Mouse (Mus musculus) layer of hippocampus, adult 8-10 months (tissue): ENCODE results near the gene Tmem19. TPM values are rescaled to one million over a fixed set of nuclear protein-coding genes. Genes with fewer than 3 reads are reported as not detected.
"Not testable (repeated sequence)": the region's sequence is repeated elsewhere in the genome, so short reads cannot be mapped to it uniquely, and the experiment has no call there.

Experiments
- DNase-seq, 2 experiments: peaks; one replicate each; pipeline ENCODE4 v3.0.0; 2022; ENCODE audit warnings: low spot score in 2 of 2
- total RNA-seq, 4 experiments: library from RNA; stranded (reverse); gene quantifications; 2 replicates each; pipeline ENCODE4 v1.2.4; 2022

The Tmem19 gene
- total RNA-seq, 4 experiments from 2014 or later = 35.6 to 46.8 (median 41.7) TPM

- DNase-seq = no peak
These were observed 13.3 kb downstream of the Tmem19 start for GRCm38 (mm10) chr10:115349029-115349428.

DNA sequence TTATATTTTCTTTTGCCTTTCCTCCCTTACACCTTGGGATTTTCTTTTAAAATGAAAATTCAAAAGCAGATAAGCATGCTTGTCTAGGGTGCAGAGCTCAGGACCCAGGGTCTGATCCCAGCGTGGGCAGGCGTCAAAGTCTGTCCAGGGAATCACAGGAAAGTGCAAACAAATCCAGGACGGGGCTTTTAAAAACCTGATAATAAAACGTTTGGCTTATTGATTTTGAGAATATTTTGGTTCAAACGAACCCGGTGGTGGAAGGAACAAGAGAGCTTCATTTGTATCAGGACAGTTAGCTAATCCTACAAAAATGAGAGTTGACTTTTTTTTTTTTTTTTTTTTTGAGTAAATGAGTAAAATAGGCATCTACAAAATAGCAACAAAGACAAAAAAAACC, 14.2 kb downstream of the Tmem19 start:
- DNase-seq = no peak

- no peak for DNase-seq
These were observed 15.9 kb downstream of the Tmem19 start for GRCm38 (mm10) chr10:115346444-115346843.

DNA sequence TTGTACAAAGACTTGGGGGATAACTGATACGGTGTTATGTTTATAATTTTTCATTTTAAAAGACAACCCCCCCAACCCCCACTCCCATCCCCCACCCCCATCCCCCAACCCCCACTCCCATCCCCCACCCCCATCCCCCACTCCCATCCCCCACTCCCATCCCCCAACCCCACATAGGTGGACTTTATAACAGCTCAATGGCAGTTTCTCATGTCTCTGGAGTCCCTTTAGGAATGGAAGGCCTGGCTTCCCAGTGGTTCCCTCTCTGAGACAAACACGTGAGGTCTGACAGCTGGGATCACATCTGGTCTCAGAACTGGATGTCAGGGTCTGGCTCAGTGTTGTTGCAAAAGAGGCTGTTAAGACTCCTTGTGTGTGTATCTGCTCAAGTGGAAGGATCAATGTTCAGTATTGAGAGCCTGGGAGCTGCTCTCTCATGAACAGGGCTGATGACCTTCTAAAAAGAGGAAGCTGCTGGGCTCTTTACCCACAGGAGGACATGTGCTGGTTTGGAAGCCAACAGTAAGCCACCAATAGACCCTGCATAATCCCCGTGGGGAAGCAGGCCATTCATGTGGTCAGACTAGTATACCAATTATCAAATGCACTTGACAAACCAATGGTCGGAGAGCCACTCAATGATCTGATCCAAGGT, 19.4 kb downstream of the Tmem19 start:
- no peak for DNase-seq

DNA sequence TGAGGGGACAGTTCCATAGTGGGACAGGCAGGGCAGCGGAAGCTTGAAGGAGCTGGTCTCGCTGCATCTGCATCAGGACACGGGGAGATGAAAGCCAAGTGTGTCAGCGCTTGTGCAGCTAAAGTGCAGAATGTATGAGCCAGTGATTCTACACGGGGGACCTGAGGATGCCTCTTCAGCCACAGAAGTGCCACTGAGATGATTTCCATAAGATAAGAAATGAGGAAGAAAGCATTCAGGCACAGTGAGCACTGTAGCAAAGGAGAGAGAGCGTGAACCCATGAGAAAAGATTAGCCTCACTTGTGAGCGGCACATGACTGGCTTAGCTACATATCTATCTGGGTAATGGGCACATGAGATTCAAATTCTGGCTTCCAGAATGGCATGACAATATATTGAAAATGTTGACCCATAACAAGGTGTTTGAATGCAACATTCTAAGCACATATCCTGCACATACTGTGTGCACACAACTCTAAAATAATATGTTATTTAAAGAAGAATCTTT, 22.4 kb downstream of the Tmem19 start:
- no peak for DNase-seq

- DNase-seq = no peak
These were observed 25.4 kb downstream of the Tmem19 start for GRCm38 (mm10) chr10:115336901-115337300.

DNA sequence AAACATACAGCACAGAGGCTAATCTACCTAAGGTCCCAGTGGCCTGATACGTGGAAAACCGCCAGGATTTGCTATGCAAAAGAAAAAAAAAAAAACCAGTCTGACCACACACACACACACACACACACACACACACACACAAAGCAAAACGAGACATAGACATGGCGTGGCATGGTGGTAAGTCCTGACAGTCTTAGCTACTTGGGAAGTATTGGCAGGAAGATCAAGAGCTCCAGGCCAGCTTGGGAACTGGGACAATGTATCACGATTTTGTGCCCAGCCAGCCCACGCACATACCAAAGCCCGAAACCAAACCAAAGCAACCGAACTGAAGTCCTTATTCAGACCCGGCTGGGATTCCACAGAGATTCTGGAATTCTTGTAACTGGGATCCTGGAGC, 28.8 kb downstream of the Tmem19 start:
- no peak for DNase-seq

DNA sequence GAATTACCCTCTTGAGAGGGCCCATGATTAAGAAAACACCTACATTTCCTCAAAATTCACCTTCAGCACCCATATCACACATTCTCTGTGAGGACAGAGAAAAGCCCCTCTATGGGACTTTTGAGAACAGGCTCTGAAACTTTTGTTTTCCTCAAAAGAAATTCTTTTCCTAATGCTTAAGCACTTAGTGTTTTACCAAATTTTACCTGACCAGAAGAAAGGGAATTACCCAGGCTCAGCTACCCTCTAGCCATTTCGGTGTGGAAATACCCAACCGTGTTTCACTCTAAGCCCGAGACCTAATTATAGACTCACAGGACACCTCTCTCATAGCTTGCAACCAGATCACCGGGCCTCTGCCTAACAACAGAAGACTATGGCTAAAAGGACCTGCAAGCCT, 29.3 kb downstream of the Tmem19 start:
- DNase-seq = no peak

GRCm38 (mm10) chr10:115332420-115332952, 29.8 kb downstream of the Tmem19 start:
- no peak for DNase-seq

DNA sequence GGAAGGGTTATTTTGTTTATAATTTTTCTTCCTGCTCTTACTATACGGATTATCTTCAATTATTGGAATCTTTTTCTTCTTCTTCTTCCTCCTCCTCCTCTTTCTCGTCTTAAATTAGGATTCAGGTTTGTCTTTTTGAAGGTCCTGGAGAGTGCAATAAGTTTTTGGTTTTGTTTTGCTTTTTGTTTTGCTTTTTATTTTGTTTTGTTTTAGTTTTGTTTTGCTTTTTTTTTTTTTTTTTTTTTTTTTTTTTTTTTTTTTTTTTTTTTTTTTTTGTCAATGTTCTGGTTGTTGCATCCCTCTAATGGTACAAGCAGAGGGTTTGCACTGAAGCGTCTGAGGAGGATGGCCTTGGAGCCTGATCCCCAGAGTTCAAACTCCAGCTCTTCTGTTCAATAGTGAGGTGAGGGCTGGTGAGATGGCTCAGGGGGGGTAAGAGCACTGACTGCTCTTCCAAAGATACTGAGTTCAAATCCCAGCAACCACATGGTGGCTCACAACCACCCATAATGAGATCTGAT, 33.2 kb downstream of the Tmem19 start:
- no peak for DNase-seq

GRCm38 (mm10) chr10:115328514-115328913, 33.8 kb downstream of the Tmem19 start:
- no peak for DNase-seq

DNA sequence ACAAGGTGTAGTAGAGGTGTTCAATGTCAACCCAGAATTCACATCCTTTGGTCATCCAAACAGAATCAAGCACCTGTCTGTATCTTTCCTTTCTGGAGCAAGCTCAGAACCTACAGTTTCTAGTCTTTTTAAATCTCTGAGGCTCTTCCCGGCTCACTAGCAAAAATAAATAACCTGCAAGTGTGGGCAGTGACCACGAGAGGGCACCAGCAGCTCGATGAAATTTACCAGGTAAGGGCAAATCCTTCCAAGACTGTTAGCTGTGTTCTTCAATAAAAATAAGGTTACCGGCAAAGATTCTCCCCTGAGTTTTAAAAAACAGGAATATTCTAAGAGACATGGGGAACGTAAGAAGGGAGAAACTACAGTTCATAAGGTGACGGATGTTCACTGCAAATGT, 39.0 kb downstream of the Tmem19 start:
- peak; percentile 39 to 62 for DNase-seq

GRCm38 (mm10) chr10:115321317-115322035, 40.8 kb downstream of the Tmem19 start:
- DNase-seq = no peak

DNA sequence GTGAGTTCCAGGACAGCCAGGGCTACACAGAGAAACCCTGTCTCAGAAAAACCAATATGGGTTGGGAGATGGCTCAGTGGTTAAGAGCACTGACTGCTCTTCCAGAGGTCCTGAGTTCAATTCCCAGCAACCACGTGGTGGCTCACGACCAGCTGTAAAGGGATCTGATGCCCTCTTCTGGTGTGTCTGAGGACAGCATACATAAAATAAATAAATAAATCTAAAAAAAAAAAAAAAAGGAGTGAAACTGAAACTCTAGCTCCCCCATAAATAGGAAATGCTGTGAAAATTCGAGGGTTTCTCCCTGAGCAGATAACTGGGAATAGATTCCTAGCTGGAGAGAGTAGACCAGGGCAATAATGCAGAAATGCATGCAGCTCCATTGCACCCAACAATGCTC, 43.9 kb downstream of the Tmem19 start:
- DNase-seq = not testable (repeated sequence)

- DNase-seq = no peak
These were observed 46.0 kb downstream of the Tmem19 start for GRCm38 (mm10) chr10:115316313-115316712.

DNA sequence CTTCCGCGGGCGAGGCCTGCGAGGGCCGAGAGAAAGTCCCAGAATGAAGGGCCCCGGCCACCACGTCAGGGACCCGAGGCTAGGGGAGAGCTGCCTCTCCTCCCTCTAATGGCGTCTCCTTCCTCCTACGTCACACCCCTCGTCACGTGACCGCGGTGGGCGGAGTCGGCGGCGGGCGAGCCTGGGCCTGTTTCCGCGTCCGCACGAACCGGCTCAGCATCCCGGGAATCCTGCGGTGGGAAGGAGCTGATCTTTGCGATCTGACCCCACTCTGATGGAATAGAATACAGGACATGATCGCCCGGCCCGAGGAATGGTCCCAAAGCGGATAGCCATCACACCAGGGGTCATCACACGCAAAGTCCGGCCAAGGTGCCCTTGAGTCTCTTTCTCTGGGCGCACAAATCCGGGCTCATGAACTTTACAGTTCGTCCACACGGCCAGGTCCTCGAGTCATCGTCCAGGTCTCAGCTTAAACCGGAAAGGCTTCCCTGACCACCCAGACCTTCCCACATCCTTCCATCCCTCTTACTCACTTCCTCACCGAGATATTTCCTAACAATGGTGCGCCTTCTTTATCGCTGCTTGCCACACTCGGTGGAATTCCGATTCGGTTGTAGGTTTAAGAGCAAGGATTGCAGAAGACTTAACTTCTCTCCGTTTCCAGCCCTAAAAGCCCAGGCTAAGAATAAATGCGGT, 46.7 kb downstream of the Tmem19 start, which contains the start of gene Rab21:
Gene Rab21, minus strand, starts transcription at position 122 of the 699 bp plus-strand sequence.
- DNase-seq = peak; percentile 92 to 96

- DNase-seq = peak in 1 of 2 experiments; percentile 28
These were observed 47.5 kb downstream of the Tmem19 start for GRCm38 (mm10) chr10:115314582-115315452.

GRCm38 (mm10) chr10:115314287-115314581, 48.1 kb downstream of the Tmem19 start:
- DNase-seq = no peak

- DNase-seq = no peak
These were observed 48.5 kb downstream of the Tmem19 start for GRCm38 (mm10) chr10:115313641-115314286.

DNA sequence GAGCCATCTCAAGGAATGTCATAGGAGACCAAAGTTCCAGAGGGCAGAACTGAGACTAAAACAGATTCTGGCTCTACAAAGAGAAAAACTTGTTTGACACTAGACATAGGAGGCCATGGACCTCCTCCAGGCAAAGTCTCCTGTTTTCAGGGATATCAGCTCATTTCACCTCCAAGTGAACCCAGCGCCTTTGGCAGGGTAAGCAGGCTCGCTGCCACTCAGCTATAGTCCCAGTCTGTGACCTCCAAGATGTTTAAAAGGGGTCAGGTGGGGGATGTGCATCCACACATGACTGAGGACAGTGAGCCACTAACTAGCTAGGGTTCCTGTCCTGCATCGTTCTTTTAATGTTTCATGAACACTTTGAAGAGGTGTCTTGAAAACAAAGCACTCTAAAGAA, 49.6 kb downstream of the Tmem19 start:
- DNase-seq = no peak
